Mouse (Mus musculus): ENCODE measurements at regions not wholly inside any gene's neighbourhood (a gene's known extent, or its start where the extent isn't known, plus 50 kb on each side); places are given as distances from the start of the nearest gene placed in this dataset.

DNA sequence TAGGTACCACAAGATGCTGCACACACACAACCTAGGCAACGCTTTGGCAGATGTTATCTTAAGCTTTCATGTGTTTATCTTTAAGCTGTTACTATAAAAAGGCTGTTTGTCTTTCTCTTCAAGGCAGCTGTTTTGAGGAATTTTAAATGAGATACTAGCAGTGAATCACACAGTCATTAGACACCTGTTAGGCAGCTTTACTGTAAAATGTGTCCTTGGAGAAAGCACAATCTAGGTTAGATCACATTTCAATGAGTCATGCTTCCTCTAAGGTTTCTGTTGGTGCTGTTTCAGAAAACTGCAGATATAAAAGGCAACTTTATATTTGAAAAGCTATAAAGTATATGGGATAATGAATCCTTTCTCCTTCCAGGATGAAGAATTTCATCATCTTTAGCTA lies 879.8 kb downstream of the Slitrk1 start:
- WGBS, result 83% methylated on average over 1 of the region's 1 CpGs
- DNase-seq (ENCODE audit: low spot score), result no peak

DNA sequence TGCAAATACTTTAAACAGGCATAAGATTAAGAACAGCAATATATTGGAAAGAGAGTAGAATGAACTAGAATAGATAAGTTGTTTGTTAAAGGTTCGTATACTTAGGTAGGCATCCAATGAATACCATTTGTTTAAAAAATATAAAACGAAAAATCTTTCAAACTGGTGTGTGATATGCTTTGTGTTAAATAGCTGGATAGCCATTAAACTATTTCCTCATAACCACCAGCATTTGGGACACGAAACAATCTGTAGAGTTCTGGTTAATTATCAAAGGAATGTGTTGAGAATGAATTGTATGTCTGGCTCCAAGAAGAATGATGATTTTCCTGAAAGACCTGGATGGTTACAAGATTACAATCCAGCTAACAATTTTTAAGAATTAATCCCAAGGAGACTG lies 891.4 kb downstream of the Slitrk1 start:
- DNase-seq (ENCODE audit: low spot score), result no peak
- ATAC-seq (replicated peaks; ENCODE audit: low FRiP score), result no peak

More for the DNA sequence above, 879.8 kb downstream of the Slitrk1 start:
- ATAC-seq (replicated peaks; ENCODE audit: low FRiP score), result no peak
- no peaks in the 10 kb centered on the region for H3K36me3 ChIP-seq (ENCODE audit: control insufficient read depth, insufficient read depth, low read length)
- no peak overlapping the region for H3K27ac ChIP-seq (ENCODE audit: low read depth, low read length)
- H3K27me3 ChIP-seq (ENCODE audit: control insufficient read depth, insufficient read depth, low read length), result no peaks in the 10 kb centered on the region
- H3K9ac ChIP-seq (ENCODE audit: low read length), result no peak overlapping the region
- H3K4me3 ChIP-seq (ENCODE audit: low read depth, low read length), result no peak overlapping the region
- no peaks in the 10 kb centered on the region for H3K4me1 ChIP-seq (replicated peaks; ENCODE audit: control insufficient read depth, insufficient read depth, low read length)
- no peak overlapping the region for H3K4me2 ChIP-seq (ENCODE audit: low read depth, low read length, severe bottlenecking)
- H3K9me3 ChIP-seq (ENCODE audit: control insufficient read depth, low read length), result no peaks in the 10 kb centered on the region

GRCm38 (mm10) chr14:108022066-108022465 lies 891.9 kb downstream of the Slitrk1 start:
- Histone ChIP-seq H3K27ac (ENCODE audit: low read depth, low read length) (no peak overlapping the region), H3K9me3 (ENCODE audit: control insufficient read depth, low read length) (no peaks in the 10 kb centered on the region), H3K4me2 (ENCODE audit: low read depth, low read length, severe bottlenecking) (no peak overlapping the region), H3K9ac (ENCODE audit: low read length) (no peak overlapping the region), H3K4me3 (ENCODE audit: low read depth, low read length) (no peak overlapping the region), H3K27me3 (ENCODE audit: control insufficient read depth, insufficient read depth, low read length) (no peaks in the 10 kb centered on the region), H3K36me3 (ENCODE audit: control insufficient read depth, insufficient read depth, low read length) (no peaks in the 10 kb centered on the region), H3K4me1 (replicated peaks; ENCODE audit: control insufficient read depth, insufficient read depth, low read length) (no peaks in the 10 kb centered on the region)
- 55% methylated on average over 1 of the region's 1 CpGs for WGBS
- ATAC-seq (replicated peaks; ENCODE audit: low FRiP score), result no peak
- no peak for DNase-seq (ENCODE audit: low spot score)

More for the DNA sequence above, 891.4 kb downstream of the Slitrk1 start:
- Histone ChIP-seq H3K9ac (ENCODE audit: low read length) (no peak overlapping the region), H3K36me3 (ENCODE audit: control insufficient read depth, insufficient read depth, low read length) (no peaks in the 10 kb centered on the region), H3K27me3 (ENCODE audit: control insufficient read depth, insufficient read depth, low read length) (no peaks in the 10 kb centered on the region), H3K9me3 (ENCODE audit: control insufficient read depth, low read length) (no peaks in the 10 kb centered on the region), H3K27ac (ENCODE audit: low read depth, low read length) (no peak overlapping the region), H3K4me2 (ENCODE audit: low read depth, low read length, severe bottlenecking) (no peak overlapping the region), H3K4me3 (ENCODE audit: low read depth, low read length) (no peak overlapping the region), H3K4me1 (replicated peaks; ENCODE audit: control insufficient read depth, insufficient read depth, low read length) (no peaks in the 10 kb centered on the region)
- 75% methylated on average over 3 of the region's 3 CpGs for WGBS

DNA sequence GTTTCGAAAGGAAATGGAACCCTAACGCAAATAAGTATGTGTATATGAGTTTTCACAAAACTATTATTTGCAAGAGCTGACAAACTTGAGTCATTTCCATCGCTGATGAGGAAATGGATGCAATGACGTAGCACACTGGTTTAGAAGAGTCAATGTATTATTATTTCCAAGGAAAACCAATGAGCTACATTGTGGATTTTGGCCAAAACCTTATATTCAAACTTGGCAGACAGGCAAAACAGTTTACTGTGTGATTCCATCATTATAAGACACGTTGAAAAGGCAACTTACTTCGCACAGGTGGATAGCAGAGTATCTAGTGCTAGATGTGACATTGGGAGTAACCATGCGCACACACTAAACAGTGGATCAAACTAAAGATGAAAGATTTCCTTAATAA lies 892.6 kb downstream of the Slitrk1 start:
- Histone ChIP-seq H3K27me3 (ENCODE audit: control insufficient read depth, insufficient read depth, low read length) (no peaks in the 10 kb centered on the region), H3K4me3 (ENCODE audit: low read depth, low read length) (no peak overlapping the region), H3K9ac (ENCODE audit: low read length) (no peak overlapping the region), H3K4me2 (ENCODE audit: low read depth, low read length, severe bottlenecking) (no peak overlapping the region), H3K36me3 (ENCODE audit: control insufficient read depth, insufficient read depth, low read length) (no peaks in the 10 kb centered on the region), H3K4me1 (replicated peaks; ENCODE audit: control insufficient read depth, insufficient read depth, low read length) (no peaks in the 10 kb centered on the region), H3K9me3 (ENCODE audit: control insufficient read depth, low read length) (no peaks in the 10 kb centered on the region), H3K27ac (ENCODE audit: low read depth, low read length) (no peak overlapping the region)
- 91% methylated on average over 7 of the region's 7 CpGs for WGBS
- no peak for DNase-seq (ENCODE audit: low spot score)
- ATAC-seq (replicated peaks; ENCODE audit: low FRiP score), result no peak

- Histone ChIP-seq H3K9me3 (ENCODE audit: control insufficient read depth, low read length) (no peaks in the 10 kb centered on the region), H3K4me1 (replicated peaks; ENCODE audit: control insufficient read depth, insufficient read depth, low read length) (no peaks in the 10 kb centered on the region), H3K4me2 (ENCODE audit: low read depth, low read length, severe bottlenecking) (no peak overlapping the region), H3K27ac (ENCODE audit: low read depth, low read length) (no peak overlapping the region), H3K9ac (ENCODE audit: low read length) (no peak overlapping the region), H3K27me3 (ENCODE audit: control insufficient read depth, insufficient read depth, low read length) (no peaks in the 10 kb centered on the region), H3K4me3 (ENCODE audit: low read depth, low read length) (no peak overlapping the region), H3K36me3 (ENCODE audit: control insufficient read depth, insufficient read depth, low read length) (no peaks in the 10 kb centered on the region)
- DNase-seq (ENCODE audit: low spot score) (no peak), ATAC-seq (replicated peaks; ENCODE audit: low FRiP score) (no peak)
These were observed 926.1 kb downstream of the Slitrk1 start for GRCm38 (mm10) chr14:107987752-107988285.

DNA sequence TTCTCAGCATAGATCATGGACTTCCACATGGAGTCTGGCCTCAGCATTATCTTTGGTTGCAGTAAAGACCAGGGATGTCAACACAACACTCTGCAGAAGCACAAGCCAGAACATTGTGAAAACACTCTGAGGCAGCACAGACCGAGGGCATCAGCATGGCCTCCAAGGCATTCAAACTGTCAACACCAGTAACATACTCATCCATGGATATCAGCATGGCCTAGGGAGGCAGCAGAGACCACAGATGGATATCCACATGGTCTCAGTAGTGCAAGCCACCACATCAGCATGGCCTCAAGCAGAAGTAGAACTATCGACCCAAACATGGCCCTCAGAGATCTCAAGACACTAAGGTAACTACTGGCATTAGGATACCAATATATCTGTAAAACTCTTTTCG lies 935.8 kb downstream of the Slitrk1 start:
- no peaks in the 10 kb centered on the region for H3K27me3 ChIP-seq (ENCODE audit: control insufficient read depth, insufficient read depth, low read length)
- no peaks in the 10 kb centered on the region for H3K36me3 ChIP-seq (ENCODE audit: control insufficient read depth, insufficient read depth, low read length)
- no peak overlapping the region for H3K27ac ChIP-seq (ENCODE audit: low read depth, low read length)
- WGBS, result 87% methylated on average over 3 of the region's 3 CpGs
- H3K4me1 ChIP-seq (replicated peaks; ENCODE audit: control insufficient read depth, insufficient read depth, low read length), result no peaks in the 10 kb centered on the region
- H3K9ac ChIP-seq (ENCODE audit: low read length), result no peak overlapping the region
- H3K9me3 ChIP-seq (ENCODE audit: control insufficient read depth, low read length), result no peaks in the 10 kb centered on the region
- no peak for ATAC-seq (replicated peaks; ENCODE audit: low FRiP score)
- DNase-seq (ENCODE audit: low spot score), result no peak
- no peak overlapping the region for H3K4me3 ChIP-seq (ENCODE audit: low read depth, low read length)
- no peak overlapping the region for H3K4me2 ChIP-seq (ENCODE audit: low read depth, low read length, severe bottlenecking)

DNA sequence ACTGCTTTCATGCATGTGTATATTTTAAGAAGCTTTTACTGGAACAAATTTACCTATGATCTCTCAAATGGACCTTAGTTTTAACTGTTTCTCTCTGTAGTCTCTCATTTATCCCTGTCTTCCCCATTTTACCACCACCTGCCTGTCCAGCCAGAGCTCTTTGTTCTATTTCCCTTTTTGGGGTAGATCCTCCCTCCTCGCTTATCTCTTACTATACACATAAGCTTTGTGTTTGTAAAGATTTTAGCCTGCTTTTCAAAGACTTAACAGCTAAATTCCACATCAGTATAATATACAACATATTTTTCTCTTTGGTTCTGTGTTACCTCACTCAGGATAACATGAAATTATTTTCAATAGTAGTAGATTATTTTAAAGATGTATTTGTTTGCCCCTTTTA lies 961.9 kb downstream of the Slitrk1 start:
- ATAC-seq (replicated peaks; ENCODE audit: low FRiP score) (no peak), DNase-seq (ENCODE audit: low spot score) (no peak)
- WGBS, result 71% methylated on average over 1 of the region's 1 CpGs
- Histone ChIP-seq H3K4me2 (ENCODE audit: low read depth, low read length, severe bottlenecking) (no peak overlapping the region), H3K4me3 (ENCODE audit: low read depth, low read length) (no peak overlapping the region), H3K27ac (ENCODE audit: low read depth, low read length) (no peak overlapping the region), H3K27me3 (ENCODE audit: control insufficient read depth, insufficient read depth, low read length) (no peaks in the 10 kb centered on the region), H3K9ac (ENCODE audit: low read length) (no peak overlapping the region), H3K9me3 (ENCODE audit: control insufficient read depth, low read length) (no peaks in the 10 kb centered on the region), H3K4me1 (replicated peaks; ENCODE audit: control insufficient read depth, insufficient read depth, low read length) (no peaks in the 10 kb centered on the region), H3K36me3 (ENCODE audit: control insufficient read depth, insufficient read depth, low read length) (no peaks in the 10 kb centered on the region)

DNA sequence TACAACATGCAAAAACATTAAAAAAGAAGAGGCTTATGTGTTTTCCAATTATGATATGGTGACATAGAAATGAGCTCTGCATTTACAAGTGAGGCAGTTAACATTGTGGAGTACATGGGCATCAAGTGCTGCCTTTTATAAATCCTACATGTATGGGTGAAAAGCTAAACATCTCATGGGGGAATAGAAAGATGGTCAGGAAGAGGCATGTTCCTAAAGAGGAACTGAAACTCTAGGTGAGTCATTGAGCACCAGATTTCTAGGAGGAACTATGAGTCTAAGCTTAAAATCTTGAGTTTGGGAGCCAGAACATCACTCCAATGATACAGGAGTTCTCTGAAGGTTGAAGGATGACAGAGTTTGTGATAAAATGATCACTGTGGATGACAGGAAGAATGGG lies 1010.2 kb downstream of the Slitrk1 start:
- Histone ChIP-seq H3K9ac (ENCODE audit: low read length) (no peak overlapping the region), H3K4me1 (replicated peaks; ENCODE audit: control insufficient read depth, insufficient read depth, low read length) (no peaks in the 10 kb centered on the region), H3K9me3 (ENCODE audit: control insufficient read depth, low read length) (no peaks in the 10 kb centered on the region), H3K4me3 (ENCODE audit: low read depth, low read length) (no peak overlapping the region), H3K27me3 (ENCODE audit: control insufficient read depth, insufficient read depth, low read length) (no peaks in the 10 kb centered on the region), H3K36me3 (ENCODE audit: control insufficient read depth, insufficient read depth, low read length) (no peaks in the 10 kb centered on the region), H3K4me2 (ENCODE audit: low read depth, low read length, severe bottlenecking) (no peak overlapping the region), H3K27ac (ENCODE audit: low read depth, low read length) (no peak overlapping the region)
- DNase-seq (ENCODE audit: low spot score) (no peak), ATAC-seq (replicated peaks; ENCODE audit: low FRiP score) (no peak)

GRCm38 (mm10) chr14:107901823-107902222 lies 1012.1 kb downstream of the Slitrk1 start:
- H3K27ac ChIP-seq (ENCODE audit: low read depth, low read length), result no peak overlapping the region
- ATAC-seq (replicated peaks; ENCODE audit: low FRiP score) (no peak), DNase-seq (ENCODE audit: low spot score) (no peak)
- WGBS, result 74% methylated on average over 1 of the region's 1 CpGs
- H3K4me1 ChIP-seq (replicated peaks; ENCODE audit: control insufficient read depth, insufficient read depth, low read length), result no peaks in the 10 kb centered on the region
- H3K9ac ChIP-seq (ENCODE audit: low read length), result no peak overlapping the region
- no peak overlapping the region for H3K4me2 ChIP-seq (ENCODE audit: low read depth, low read length, severe bottlenecking)
- no peaks in the 10 kb centered on the region for H3K36me3 ChIP-seq (ENCODE audit: control insufficient read depth, insufficient read depth, low read length)
- no peaks in the 10 kb centered on the region for H3K27me3 ChIP-seq (ENCODE audit: control insufficient read depth, insufficient read depth, low read length)
- H3K4me3 ChIP-seq (ENCODE audit: low read depth, low read length), result no peak overlapping the region
- no peaks in the 10 kb centered on the region for H3K9me3 ChIP-seq (ENCODE audit: control insufficient read depth, low read length)
